Mouse (Mus musculus): ENCODE measurements at regions not wholly inside any gene's neighbourhood (a gene's known extent, or its start where the extent isn't known, plus 50 kb on each side); places are given as distances from the start of the nearest gene placed in this dataset.

GRCm38 (mm10) chr3:38131887-38132220 lies 352.8 kb downstream of the Ankrd50 start:
- no peak overlapping the region for H3K4me3 ChIP-seq (ENCODE audit: control insufficient read depth in 1 of 2, insufficient read depth in 1 of 2, low read depth in 2 of 2, low read length in 2 of 2)
- no peak overlapping the region for H3K27ac ChIP-seq (ENCODE audit: control insufficient read depth, low read depth, low read length)
- TF ChIP-seq POLR2AphosphoS2 (IDR thresholded peaks at IDR 0.05; ENCODE audit: low read length), result no peak
- TF ChIP-seq USF2 (IDR thresholded peaks at IDR 0.05; ENCODE audit: borderline replicate concordance in 1 of 2, insufficient read depth in 1 of 2, low read depth in 1 of 2, low read length in 2 of 2), result no peak
- no peak for TF ChIP-seq ELF1 (IDR thresholded peaks at IDR 0.05; ENCODE audit: low read depth, low read length)
- no peak for TF ChIP-seq ZC3H11A (IDR thresholded peaks at IDR 0.05; ENCODE audit: low read depth, low read length)
- TF ChIP-seq BHLHE40 (IDR thresholded peaks at IDR 0.05; ENCODE audit: borderline replicate concordance, low read depth, low read length), result no peak

DNA sequence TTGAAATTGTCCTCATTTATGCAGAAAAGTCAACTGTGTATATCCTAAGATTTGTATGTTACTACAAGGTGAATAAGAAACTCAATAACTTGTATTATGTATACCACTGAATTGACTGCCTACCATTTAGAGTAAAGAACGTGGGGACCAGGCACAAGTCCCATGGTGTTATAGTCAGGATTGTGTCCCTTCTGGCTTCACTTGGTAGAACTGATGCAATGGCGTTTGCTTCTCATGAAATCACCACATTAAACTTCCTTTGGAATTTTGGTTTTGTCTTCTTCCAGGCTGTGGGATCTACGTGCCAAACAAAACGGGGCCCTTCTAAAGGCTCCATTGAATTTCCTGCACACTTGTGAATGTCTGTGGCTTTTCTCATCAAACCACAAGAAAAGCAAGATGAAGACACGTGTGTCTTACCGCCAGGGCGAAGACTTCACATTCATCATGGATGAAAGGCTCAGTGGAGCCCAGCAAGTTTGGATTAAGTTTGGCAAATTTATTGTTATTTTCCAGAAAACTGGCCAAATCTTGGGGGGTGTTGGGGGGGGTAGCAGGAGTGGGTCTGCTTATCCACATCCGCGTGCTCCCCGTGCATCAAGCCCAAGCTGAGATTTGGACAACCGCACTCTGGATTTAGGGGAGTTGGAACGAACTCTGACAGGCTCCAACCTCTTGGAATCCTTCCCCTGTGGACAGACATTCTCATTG lies 353.3 kb downstream of the Ankrd50 start:
- Histone ChIP-seq H3K9ac (ENCODE audit: control insufficient read depth, low read depth, low read length, poor library complexity, severe bottlenecking) (no peak overlapping the region), H3K36me3 (ENCODE audit: control insufficient read depth in 1 of 2, insufficient read depth in 2 of 2, low read length in 2 of 2) (no peaks in the 10 kb centered on the region), H3K27me3 (ENCODE audit: control insufficient read depth in 1 of 2, insufficient read depth in 2 of 2, low read length in 2 of 2) (no peaks in the 10 kb centered on the region), H3K9me3 (replicated peaks; ENCODE audit: insufficient read depth, low read length) (no peaks in the 10 kb centered on the region), H3K4me3 (ENCODE audit: control insufficient read depth in 1 of 2, insufficient read depth in 1 of 2, low read depth in 2 of 2, low read length in 2 of 2) (no peak overlapping the region), H3K79me2 (ENCODE audit: control insufficient read depth, insufficient read depth, low read length, poor library complexity) (no peaks in the 10 kb centered on the region), H3K27ac (ENCODE audit: control insufficient read depth, low read depth, low read length) (no peak overlapping the region), H3K4me1 (ENCODE audit: control insufficient read depth in 1 of 2, insufficient read depth in 2 of 2, low read length in 2 of 2) (no peaks in the 10 kb centered on the region)
- no peak for DNase-seq (ENCODE audit: low read depth, low spot score)
- TF ChIP-seq SMC3 (IDR thresholded peaks at IDR 0.05; ENCODE audit: low read depth, low read length) (no peak), RCOR1 (IDR thresholded peaks at IDR 0.05; ENCODE audit: low read depth, low read length) (no peak), ZKSCAN1 (IDR thresholded peaks at IDR 0.05; ENCODE audit: low read depth, low read length) (no peak), TCF12 (IDR thresholded peaks at IDR 0.05; ENCODE audit: low read depth, low read length) (no peak), USF2 (IDR thresholded peaks at IDR 0.05; ENCODE audit: borderline replicate concordance in 1 of 2, insufficient read depth in 1 of 2, low read depth in 1 of 2, low read length in 2 of 2) (no peak), MYC (IDR thresholded peaks at IDR 0.05; ENCODE audit: low read depth, low read length) (no peak), ETS1 (IDR thresholded peaks at IDR 0.05; ENCODE audit: low read depth, low read length) (no peak)

More at GRCm38 (mm10) chr3:38131887-38132220, 352.8 kb downstream of the Ankrd50 start:
- H3K9ac ChIP-seq (ENCODE audit: control insufficient read depth, low read depth, low read length, poor library complexity, severe bottlenecking), result no peak overlapping the region
- no peaks in the 10 kb centered on the region for H3K36me3 ChIP-seq (ENCODE audit: control insufficient read depth in 1 of 2, insufficient read depth in 2 of 2, low read length in 2 of 2)
- DNase-seq (ENCODE audit: low read depth, low spot score), result no peak
- H3K27me3 ChIP-seq (ENCODE audit: control insufficient read depth in 1 of 2, insufficient read depth in 2 of 2, low read length in 2 of 2), result no peaks in the 10 kb centered on the region
- no peaks in the 10 kb centered on the region for H3K79me2 ChIP-seq (ENCODE audit: control insufficient read depth, insufficient read depth, low read length, poor library complexity)
- H3K4me1 ChIP-seq (ENCODE audit: control insufficient read depth in 1 of 2, insufficient read depth in 2 of 2, low read length in 2 of 2), result no peaks in the 10 kb centered on the region
- no peaks in the 10 kb centered on the region for H3K9me3 ChIP-seq (replicated peaks; ENCODE audit: insufficient read depth, low read length)

- Histone ChIP-seq H3K79me2 (ENCODE audit: control insufficient read depth, insufficient read depth, low read length, poor library complexity) (no peaks in the 10 kb centered on the region), H3K9ac (ENCODE audit: control insufficient read depth, low read depth, low read length, poor library complexity, severe bottlenecking) (no peak overlapping the region), H3K36me3 (ENCODE audit: control insufficient read depth in 1 of 2, insufficient read depth in 2 of 2, low read length in 2 of 2) (no peaks in the 10 kb centered on the region), H3K9me3 (replicated peaks; ENCODE audit: insufficient read depth, low read length) (no peaks in the 10 kb centered on the region), H3K4me3 (ENCODE audit: control insufficient read depth in 1 of 2, insufficient read depth in 1 of 2, low read depth in 2 of 2, low read length in 2 of 2) (no peak overlapping the region), H3K4me1 (ENCODE audit: control insufficient read depth in 1 of 2, insufficient read depth in 2 of 2, low read length in 2 of 2) (no peaks in the 10 kb centered on the region), H3K27me3 (ENCODE audit: control insufficient read depth in 1 of 2, insufficient read depth in 2 of 2, low read length in 2 of 2) (no peaks in the 10 kb centered on the region), H3K27ac (ENCODE audit: control insufficient read depth, low read depth, low read length) (no peak overlapping the region)
- no peak for DNase-seq (ENCODE audit: low read depth, low spot score)
- no peak for TF ChIP-seq MYB (IDR thresholded peaks at IDR 0.05; ENCODE audit: low read depth, low read length)
- no peak for TF ChIP-seq CHD1 (IDR thresholded peaks at IDR 0.05; ENCODE audit: low read depth, low read length)
- TF ChIP-seq MAZ (IDR thresholded peaks at IDR 0.05; ENCODE audit: low read depth, low read length), result no peak
- no peak for TF ChIP-seq HCFC1 (IDR thresholded peaks at IDR 0.05; ENCODE audit: low read depth, low read length)
- TF ChIP-seq NELFE (IDR thresholded peaks at IDR 0.05; ENCODE audit: low read depth, low read length), result no peak
- no peak for TF ChIP-seq MXI1 (IDR thresholded peaks at IDR 0.05; ENCODE audit: low read depth, low read length)
- TF ChIP-seq USF1 (IDR thresholded peaks at IDR 0.05; ENCODE audit: low read depth, low read length), result no peak
Measured at GRCm38 (mm10) chr3:38130088-38130487, 354.6 kb downstream of the Ankrd50 start.
